Mouse (Mus musculus) brain, embryonic 14.5 days (tissue): Measurements from ENCODE around the gene Srr.

Experiments used
- CTCF ChIP-seq: fragments of 200-500 bp; IDR thresholded peaks from 2 replicates; pipeline ENCODE4 v1.5.1; 2012; ENCODE audit warnings: inconsistent platforms, mild to moderate bottlenecking, moderate library complexity, borderline replicate concordance; ENCODE audit not compliant: insufficient read depth, insufficient read length; ENCODE audit errors: extremely low read depth
- POLR2A ChIP-seq: fragments of 200-500 bp; IDR thresholded peaks from 2 replicates; pipeline ENCODE4 v1.6.1; 2012; ENCODE audit warnings: mild to moderate bottlenecking, inconsistent platforms, borderline replicate concordance; ENCODE audit not compliant: poor library complexity, insufficient read depth, insufficient read length, severe bottlenecking; ENCODE audit errors: extremely low read depth

GRCm38 (mm10) chr11:74960031-74960551 lies 34.3 kb upstream of the Srr start:
- TF ChIP-seq POLR2A: no peak
- no peak for TF ChIP-seq CTCF
